Mouse (Mus musculus) heart, adult 2 months (tissue): ENCODE data around the gene Zbtb7b. TPM values are rescaled to one million over a fixed set of nuclear protein-coding genes. Genes with fewer than 3 reads are reported as not detected.

Source experiments
- DNase-seq, 2 experiments: peaks; one replicate each; pipeline ENCODE4 v3.0.0; 2021
- H3K27ac ChIP-seq: fragments of 200-600 bp; 2 replicates; pipeline ENCODE4 v1.8.1; 2022
- H3K27me3 ChIP-seq: fragments of 200-500 bp; 2 replicates; pipeline ENCODE4 v1.6.1; 2012; ENCODE audit warnings: mild to moderate bottlenecking, low read length, inconsistent platforms, mixed read lengths; ENCODE audit not compliant: control insufficient read depth, insufficient read depth
- H3K36me3 ChIP-seq: fragments of 200-500 bp; 2 replicates; pipeline ENCODE4 v1.6.1; 2012; ENCODE audit warnings: low read length, inconsistent platforms; ENCODE audit not compliant: control insufficient read depth, insufficient read depth
- H3K4me1 ChIP-seq: fragments of 200-500 bp; 2 replicates; pipeline ENCODE4 v1.6.1; 2011; ENCODE audit warnings: low read length; ENCODE audit not compliant: control insufficient read depth, insufficient read depth
- H3K4me3 ChIP-seq: fragments of 200-600 bp; 2 replicates; pipeline ENCODE4 v1.8.1; 2022
- H3K79me2 ChIP-seq: fragments of 200-500 bp; replicated peaks from 2 replicates; pipeline ENCODE4 v1.6.1; 2012; ENCODE audit warnings: mild to moderate bottlenecking, inconsistent platforms, low read length, moderate library complexity, mixed read lengths; ENCODE audit not compliant: control insufficient read depth, insufficient read depth
- H3K9ac ChIP-seq: fragments of 200-500 bp; 2 replicates; pipeline ENCODE4 v1.6.1; 2012; ENCODE audit warnings: low read depth, mild to moderate bottlenecking, control low read depth, inconsistent platforms, low read length, mixed read lengths
- CTCF ChIP-seq: fragments of 200-600 bp; IDR thresholded peaks from 2 replicates; pipeline ENCODE4 v1.8.1; 2022; ENCODE audit warnings: antibody characterized with exemption, mild to moderate bottlenecking, moderate library complexity
- EP300 ChIP-seq: fragments of 200-500 bp; IDR thresholded peaks from 2 replicates; pipeline ENCODE4 v1.6.1; 2011; ENCODE audit warnings: low read depth, low read length, control low read depth; ENCODE audit not compliant: insufficient read depth
- POLR2A ChIP-seq: fragments of 200-500 bp; IDR thresholded peaks from 2 replicates; pipeline ENCODE4 v1.6.1; 2011; ENCODE audit warnings: mild to moderate bottlenecking, low read depth, low read length, control low read depth; ENCODE audit not compliant: insufficient read depth
- WGBS: fragments of 180-500 bp; shearing (Covaris S2); methylation state at CpG from one replicate; pipeline ENCODE4 v1.1.7; 2018; 5-methylcytosine and 5-hydroxymethylcytosine counted together
- intact Hi-C: fragments of 180-260 bp; cut with DNase I; formaldehyde crosslinking; loops from one replicate; pipeline ENCODE4 v1.15.1; 2025
- polyA plus RNA-seq: library from polyadenylated mRNA; depleted of rRNA; stranded (reverse); fragments of >200 nt; gene quantifications from 2 replicates; pipeline ENCODE4 v1.2.3, GENCODE M21; 2012
- total RNA-seq, 2 experiments: library from RNA; stranded (reverse); gene quantifications; 2 replicates each; pipeline ENCODE4 v1.2.3; 2021

Gene Zbtb7b
- total and polyA plus RNA-seq, 3 experiments, result 20.5 to 23.4 (median 21.5) TPM

GRCm38 (mm10) chr3:89348911-89349868 is 45.4 kb downstream of the Zbtb7b start:
- peak; percentile 80 to 83 for DNase-seq
- intact Hi-C loops, result loop anchor here (2.0 kb wide), 1 partner anchor 70 kb away; no protein-coding TSS in a partner anchor
- H3K4me3 ChIP-seq, result peak overlapping the region; percentile 79
- no peaks in the 10 kb centered on the region for H3K36me3 ChIP-seq
- peak overlapping the region; percentile 87 for H3K27ac ChIP-seq
- H3K9ac ChIP-seq, result peak overlapping the region; percentile 75
- H3K4me1 ChIP-seq, result peaks cover 5% of the 10 kb centered on the region
- TF ChIP-seq CTCF (no peak), POLR2A (peak; percentile 44), EP300 (peak; percentile 50; the same call in 1 of the 2 replicates)
- no peaks in the 10 kb centered on the region for H3K79me2 ChIP-seq
- H3K27me3 ChIP-seq, result no peaks in the 10 kb centered on the region
- WGBS, result 3% methylated on average over 38 of the region's 38 CpGs

- Histone ChIP-seq H3K79me2 (no peaks in the 10 kb centered on the region), H3K9ac (peak overlapping the region; percentile 26), H3K27ac (peak overlapping the region; percentile 87), H3K4me1 (peaks cover 5% of the 10 kb centered on the region), H3K27me3 (no peaks in the 10 kb centered on the region), H3K36me3 (no peaks in the 10 kb centered on the region), H3K4me3 (peak overlapping the region; percentile 79)
- DNase-seq, result peak; percentile 51 to 57
- intact Hi-C loops, result loop anchor here (2.0 kb wide), 1 partner anchor 69 kb away; no protein-coding TSS in a partner anchor
- TF ChIP-seq CTCF, result no peak
- TF ChIP-seq EP300, result peak; percentile 77
- TF ChIP-seq POLR2A, result 0 out of 2 replicates have a peak, but pooled peaks have one; percentile 24
- WGBS, result 25% methylated on average over 1 of the region's 1 CpGs
These were observed 46.7 kb downstream of the Zbtb7b start for GRCm38 (mm10) chr3:89347916-89348315.

- DNase-seq, result peak; percentile 48
These were observed 47.6 kb downstream of the Zbtb7b start for GRCm38 (mm10) chr3:89346815-89347540.

DNA sequence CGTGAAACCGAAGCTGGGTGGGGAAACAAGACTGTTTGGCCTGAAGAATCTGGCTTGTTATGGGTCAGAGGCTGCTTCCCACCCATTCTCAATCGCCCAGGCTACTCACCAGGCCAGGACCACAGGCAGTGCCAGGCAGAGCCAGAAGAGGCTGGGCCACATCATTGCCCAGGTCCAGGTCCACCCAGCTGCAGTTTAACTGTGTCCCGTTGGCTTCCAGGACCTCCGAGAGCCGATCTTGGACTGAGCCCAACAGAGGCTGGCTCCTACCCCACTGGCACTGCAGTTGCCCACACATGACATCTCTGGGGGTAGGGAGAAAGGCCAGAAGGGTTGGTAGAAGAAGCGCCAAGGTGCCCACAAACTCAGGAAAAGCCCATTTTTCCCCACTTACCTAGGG is 51.3 kb downstream of the Zbtb7b start:
- H3K36me3 ChIP-seq, result no peaks in the 10 kb centered on the region
- H3K27ac ChIP-seq, result no peak overlapping the region
- no peak overlapping the region for H3K9ac ChIP-seq
- no peak for DNase-seq
- H3K4me1 ChIP-seq, result peaks cover 5% of the 10 kb centered on the region
- TF ChIP-seq EP300, result no peak
- TF ChIP-seq CTCF, result no peak
- no peak for TF ChIP-seq POLR2A
- H3K4me3 ChIP-seq, result no peak overlapping the region
- WGBS, result 79% methylated on average over 7 of the region's 7 CpGs
- H3K27me3 ChIP-seq, result no peaks in the 10 kb centered on the region
- H3K79me2 ChIP-seq, result no peaks in the 10 kb centered on the region
- intact Hi-C loops, result loop anchor here (5.0 kb wide), 1 partner anchor 344 kb away; no protein-coding TSS in a partner anchor

More at GRCm38 (mm10) chr3:89346815-89347540, 47.6 kb downstream of the Zbtb7b start:
- no peaks in the 10 kb centered on the region for H3K36me3 ChIP-seq
- no peaks in the 10 kb centered on the region for H3K79me2 ChIP-seq
- no peak overlapping the region; the same call in 1 of the 2 replicates for H3K4me3 ChIP-seq
- peaks cover 5% of the 10 kb centered on the region for H3K4me1 ChIP-seq
- no peak overlapping the region for H3K9ac ChIP-seq
- intact Hi-C loops, result no loop called here
- no peaks in the 10 kb centered on the region for H3K27me3 ChIP-seq
- no peak for TF ChIP-seq POLR2A
- H3K27ac ChIP-seq, result peak overlapping the region; percentile 87
- WGBS, result 73% methylated on average over 10 of the region's 10 CpGs

DNA sequence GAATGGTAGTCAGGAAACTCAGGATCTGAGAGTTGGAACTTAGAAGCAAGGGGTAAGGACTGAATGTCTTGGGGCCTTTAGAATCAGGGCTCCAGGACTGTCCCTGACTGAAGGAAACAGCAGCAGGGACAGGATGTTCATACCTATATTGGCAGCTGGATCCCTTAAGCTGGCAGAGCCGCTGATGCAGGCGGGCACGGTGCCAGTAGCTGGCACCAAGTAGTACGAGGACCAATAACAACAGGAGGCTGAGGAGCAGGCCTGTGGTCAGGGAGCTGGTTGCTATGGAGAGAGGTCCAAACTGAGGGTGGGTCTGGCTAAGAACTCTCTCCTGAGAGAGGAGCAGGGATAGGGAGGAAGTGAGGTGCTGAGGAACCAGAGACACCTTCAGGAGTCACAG is 52.8 kb downstream of the Zbtb7b start:
- Histone ChIP-seq H3K27me3 (no peaks in the 10 kb centered on the region), H3K79me2 (no peaks in the 10 kb centered on the region), H3K4me1 (peaks cover 2% of the 10 kb centered on the region; the same call in 1 of the 2 replicates), H3K4me3 (no peak overlapping the region), H3K9ac (no peak overlapping the region), H3K27ac (no peak overlapping the region), H3K36me3 (no peaks in the 10 kb centered on the region)
- intact Hi-C loops, result loop anchor here (2.0 to 5.0 kb wide), 2 partner anchors 143 to 346 kb away; no protein-coding TSS in a partner anchor
- TF ChIP-seq CTCF, result no peak
- TF ChIP-seq EP300, result no peak
- TF ChIP-seq POLR2A, result no peak
- 54% methylated on average over 4 of the region's 4 CpGs for WGBS
- no peak for DNase-seq
